Mouse (Mus musculus) embryo, embryonic 11.5 days (tissue): Measurements from ENCODE around the gene Olfr1442.
"Not testable (repeated sequence)": the region's sequence is repeated elsewhere in the genome, so short reads cannot be mapped to it uniquely, and the experiment has no call there.

Experiments used
- DNase-seq: peaks from one replicate; pipeline ENCODE4 v3.0.0-alpha.2; 2012; ENCODE audit warnings: low read depth, low spot score

The Olfr1442 gene

DNA sequence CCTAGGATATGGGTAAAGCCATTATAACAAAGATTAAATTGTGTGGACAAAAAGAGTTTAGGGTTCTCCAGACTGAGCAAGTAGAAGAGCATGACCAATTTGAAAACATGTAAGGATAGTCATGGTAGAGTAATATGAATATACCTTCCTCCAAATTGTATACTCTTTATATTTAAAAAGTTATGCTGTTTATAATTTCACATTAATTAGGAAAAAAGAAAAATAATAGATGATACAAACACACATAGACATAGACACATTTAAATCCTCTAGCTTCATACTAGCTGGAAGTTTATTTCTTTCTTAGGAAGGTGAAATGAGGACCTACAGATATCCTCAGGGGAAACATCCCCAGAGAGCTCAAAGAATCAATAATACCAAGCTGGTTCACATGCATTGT lies at the start of gene Olfr1442:
TSS of gene Olfr1442 (plus strand) at position 301 of the 400 bp plus-strand sequence.
- DNase-seq = no peak

DNA sequence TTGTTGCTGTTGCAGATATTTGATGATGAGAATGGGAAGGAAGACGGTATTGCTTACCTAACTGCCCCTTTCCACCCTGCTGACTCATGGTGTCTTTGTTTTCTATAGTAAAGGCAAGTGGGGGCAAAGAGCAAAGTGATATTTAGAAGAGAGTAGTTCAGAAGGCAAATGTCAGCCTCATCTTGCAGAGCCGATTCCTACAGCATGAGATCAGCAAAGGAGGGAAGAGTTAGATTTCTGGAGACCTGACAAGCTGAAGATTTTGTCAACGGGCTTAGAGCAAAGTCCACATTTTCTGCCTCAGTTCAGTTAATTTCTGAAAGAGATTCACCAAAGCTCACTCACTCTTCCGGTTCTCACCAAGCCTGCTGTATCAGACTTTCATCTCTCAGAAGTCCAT lies 37.1 kb upstream of the Olfr1442 start, which contains the start of gene Glyat:
TSS of gene Glyat (plus strand) at position 133 of the 400 bp plus-strand sequence.
- no peak for DNase-seq

DNA sequence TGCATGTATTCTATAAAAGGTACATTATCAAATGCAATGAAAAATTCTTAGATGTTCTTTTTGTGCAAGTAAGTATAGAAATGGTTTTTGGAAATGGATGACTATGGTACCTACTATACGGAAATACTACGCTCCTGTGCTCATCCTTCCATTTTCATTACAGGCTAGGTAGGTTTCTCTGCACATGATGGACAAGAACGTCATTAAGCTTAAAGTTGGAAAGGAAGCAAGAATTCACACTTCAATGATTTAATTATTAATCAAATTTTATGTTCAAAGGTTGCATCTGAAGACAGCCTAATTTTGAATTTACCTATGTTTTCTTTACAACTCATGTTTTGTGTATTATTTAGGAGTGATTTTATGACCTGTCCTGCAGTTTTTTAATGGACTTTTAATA lies 36.0 kb upstream of the Olfr1442 start:
- no peak for DNase-seq

DNA sequence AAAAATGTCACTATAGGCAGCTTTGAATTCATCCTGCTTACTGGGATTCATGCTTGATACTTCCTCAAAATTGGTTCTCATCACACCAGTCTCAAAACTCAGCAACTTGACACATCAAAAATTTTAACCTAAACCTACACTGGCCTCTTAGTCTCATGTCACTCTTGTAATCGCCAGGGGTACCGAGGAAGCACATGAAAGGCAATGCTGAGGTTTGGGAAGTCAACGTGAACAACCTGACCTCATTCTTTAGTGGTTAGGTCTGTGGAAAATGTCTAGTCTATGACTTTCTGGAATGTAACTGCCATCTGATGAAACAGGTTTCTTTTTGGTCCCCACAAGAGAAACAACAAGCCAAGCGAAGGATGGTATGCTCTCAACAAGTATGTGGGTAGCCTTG lies 35.3 kb upstream of the Olfr1442 start:
- DNase-seq = no peak

DNA sequence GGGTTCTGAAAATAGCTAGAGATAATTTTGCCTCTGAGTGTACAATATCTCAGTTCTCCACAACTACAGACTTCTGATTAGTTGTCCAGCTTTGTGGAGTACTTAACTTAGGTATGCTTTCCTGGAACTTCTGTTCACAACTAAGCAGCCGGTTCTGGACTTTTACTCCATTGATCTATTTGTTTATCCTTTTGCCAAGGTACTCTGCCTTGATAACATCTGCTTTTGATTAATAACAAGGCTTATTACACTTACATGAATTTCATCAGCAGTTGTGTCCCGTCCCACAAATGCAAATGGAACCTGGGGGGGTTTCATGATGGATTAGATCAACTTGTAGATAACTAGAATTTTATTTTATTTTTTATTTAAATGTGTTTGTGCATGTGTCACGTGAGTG lies 33.4 kb upstream of the Olfr1442 start:
- no peak for DNase-seq

DNA sequence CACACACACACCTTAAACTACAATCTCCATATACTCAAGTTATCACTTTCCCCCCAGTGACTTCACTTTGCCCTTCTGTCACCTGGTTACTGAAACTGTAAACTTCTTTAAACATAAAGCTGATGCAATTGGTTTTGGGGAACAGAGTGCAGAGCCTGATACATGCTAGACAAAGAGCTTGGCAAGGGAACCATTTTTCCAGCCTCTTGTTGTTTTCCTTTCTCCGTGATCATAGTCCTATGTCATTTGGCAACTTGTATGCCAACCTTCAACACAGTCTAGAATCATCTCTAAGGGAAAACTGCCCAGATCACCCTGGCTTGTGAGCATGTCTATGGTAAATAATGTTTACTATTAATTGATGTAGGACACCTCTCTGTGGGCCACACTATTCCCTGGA lies 32.2 kb upstream of the Olfr1442 start:
- no peak for DNase-seq

DNA sequence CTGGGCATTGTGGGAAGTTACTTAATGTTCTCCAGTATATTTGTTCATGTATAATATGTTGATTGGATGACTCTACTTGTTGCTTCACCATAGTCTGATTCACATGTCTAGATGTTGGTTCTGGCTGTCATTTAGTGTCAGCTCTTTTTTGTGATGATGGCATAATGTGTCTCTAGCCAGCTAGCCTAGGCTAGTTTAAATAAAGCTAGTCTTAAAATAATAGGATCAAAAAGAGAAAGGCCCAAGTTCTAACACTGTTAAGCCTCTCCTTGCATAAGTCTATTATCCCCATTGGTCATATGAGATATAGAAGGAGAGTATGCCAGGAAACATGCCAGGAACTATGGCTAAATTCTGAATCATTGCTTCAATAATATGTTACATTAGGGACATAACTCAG lies 20.7 kb upstream of the Olfr1442 start:
- DNase-seq = no peak

DNA sequence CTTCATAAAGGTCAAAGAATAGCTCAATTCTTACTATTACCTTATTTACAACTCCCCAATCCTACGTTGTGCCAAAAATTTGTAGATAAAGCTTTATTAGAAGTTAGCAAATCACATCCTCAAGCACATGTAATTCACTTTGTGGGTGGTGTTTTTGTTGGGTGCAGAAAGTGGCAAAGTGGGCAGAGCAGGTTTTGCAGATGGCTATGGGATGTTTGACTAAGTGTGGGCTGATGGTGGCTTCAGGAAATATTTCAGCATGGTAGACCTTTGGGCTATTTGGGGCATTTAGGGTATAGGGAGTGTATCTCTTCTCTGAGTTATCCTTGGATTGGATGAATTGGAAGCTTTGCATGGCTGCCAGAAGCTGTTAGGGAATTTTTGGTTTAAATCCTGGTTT lies 4.1 kb upstream of the Olfr1442 start:
- no peak for DNase-seq

DNA sequence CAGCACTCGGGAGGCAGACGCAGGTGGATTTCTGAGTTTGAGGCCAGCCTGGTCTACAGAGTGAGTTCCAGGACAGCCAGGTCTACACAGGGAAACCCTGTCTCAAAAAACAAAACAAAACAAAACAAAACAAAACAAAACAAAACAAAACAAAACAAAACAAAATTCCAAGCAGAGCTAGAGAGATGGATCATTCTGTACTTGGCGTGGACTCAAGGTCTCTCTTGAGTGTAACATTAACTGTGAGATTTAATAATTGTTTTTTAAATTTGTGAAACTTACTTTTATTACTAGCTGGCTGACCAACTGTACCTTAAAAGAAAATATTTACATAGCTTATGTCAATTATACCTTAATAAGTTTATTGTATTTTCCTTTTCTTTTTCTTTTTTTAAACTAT lies 1.6 kb upstream of the Olfr1442 start:
- DNase-seq = not testable (repeated sequence)

DNA sequence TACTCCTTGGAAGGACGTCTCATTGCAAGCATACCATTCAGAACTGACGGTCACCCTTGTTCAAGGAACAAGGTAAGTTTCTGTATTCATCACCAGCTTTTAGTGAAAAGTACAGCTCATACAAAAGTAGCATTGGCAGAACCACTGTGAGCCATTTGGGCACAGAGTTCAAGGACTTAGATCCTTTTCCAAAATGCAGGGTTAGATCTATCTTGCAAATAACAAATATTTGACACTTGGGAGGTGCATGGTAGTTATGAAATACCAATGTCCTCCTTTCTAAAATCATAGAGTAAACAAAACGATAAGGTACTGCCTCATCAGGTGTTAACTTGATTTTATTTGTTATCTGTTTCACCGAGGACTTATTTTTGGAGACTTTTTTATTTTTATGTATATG lies 812 bp downstream of the Olfr1442 start:
- DNase-seq = no peak

DNA sequence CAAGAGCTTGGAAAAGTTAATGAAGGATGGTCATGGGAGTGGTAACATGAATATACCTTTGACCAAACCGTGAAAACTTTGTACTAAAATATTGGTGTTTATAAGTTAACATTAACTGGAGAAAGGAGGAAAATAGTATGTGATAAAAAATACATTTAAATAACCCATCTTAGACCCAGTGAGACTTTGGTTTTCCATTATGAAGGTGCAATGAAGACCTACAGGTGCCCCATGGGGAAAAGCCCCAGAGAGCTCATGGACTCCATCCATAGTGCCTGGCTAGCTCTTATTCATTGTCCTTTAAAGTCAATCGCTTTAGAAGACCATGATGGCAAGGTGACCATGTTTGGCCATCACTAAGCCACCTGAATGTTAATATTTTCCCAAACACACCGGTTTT lies 7.6 kb downstream of the Olfr1442 start, which contains the start of gene Olfr1443:
TSS of gene Olfr1443 (plus strand) at position 301 of the 400 bp plus-strand sequence.
- DNase-seq = no peak

DNA sequence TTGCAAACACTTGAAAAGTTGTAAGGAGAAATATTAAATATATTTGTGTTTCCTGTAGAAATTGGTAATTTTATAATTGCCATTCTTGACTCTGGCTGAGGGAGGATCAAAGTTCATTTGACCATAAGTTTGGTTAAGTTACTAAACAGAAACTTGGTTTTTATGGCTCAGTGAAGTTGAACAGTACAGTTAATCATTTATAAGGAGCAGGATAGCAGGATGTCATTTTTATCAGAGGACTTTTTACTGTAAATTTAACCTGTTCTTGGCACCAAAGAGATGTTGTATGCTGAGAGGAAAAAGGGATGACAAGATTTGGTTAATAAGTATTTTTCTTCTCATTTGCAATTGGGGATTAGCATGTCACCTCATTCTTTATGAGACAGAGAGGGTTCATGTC lies 14.4 kb downstream of the Olfr1442 start:
- DNase-seq = no peak

DNA sequence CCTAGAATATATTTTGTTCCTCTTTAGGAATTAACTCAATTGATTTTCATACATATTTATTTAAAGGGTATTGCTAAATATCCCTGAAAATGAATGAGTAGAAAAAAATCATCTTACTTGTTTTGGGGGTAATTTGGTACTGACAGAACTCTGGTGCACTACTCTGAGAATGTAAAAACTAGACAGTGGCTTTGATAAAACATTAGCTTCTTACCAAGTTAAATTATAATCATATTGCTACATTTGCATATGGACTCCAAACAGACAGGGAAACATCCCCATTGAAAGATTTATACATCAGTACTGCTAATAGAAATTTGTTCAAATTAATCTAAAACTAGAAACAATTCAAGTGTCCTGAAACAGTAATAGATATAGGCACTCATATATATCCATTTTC lies 15.0 kb downstream of the Olfr1442 start:
- no peak for DNase-seq

DNA sequence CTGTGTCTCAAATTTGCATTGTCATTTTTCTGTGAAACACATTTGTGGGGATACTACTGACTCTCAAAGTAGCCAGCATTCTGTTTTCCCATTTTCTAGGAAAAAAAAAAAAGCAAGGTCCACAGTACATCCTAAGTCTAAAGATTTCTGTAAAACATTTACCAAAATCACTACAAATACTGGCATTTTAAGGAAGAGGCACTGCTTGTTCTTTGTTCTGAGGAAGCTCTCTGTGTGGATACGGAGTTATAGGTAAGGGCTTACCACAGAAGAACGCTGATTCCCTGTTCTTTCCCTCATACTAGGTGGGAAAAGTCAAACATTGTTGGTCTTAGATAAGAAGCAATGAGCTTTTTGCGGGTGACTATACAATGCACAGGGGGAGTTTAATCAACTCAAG lies 25.4 kb downstream of the Olfr1442 start, which contains the start of gene Keg1:
TSS of gene Keg1 (plus strand) at position 197 of the 400 bp plus-strand sequence.
- DNase-seq = no peak

DNA sequence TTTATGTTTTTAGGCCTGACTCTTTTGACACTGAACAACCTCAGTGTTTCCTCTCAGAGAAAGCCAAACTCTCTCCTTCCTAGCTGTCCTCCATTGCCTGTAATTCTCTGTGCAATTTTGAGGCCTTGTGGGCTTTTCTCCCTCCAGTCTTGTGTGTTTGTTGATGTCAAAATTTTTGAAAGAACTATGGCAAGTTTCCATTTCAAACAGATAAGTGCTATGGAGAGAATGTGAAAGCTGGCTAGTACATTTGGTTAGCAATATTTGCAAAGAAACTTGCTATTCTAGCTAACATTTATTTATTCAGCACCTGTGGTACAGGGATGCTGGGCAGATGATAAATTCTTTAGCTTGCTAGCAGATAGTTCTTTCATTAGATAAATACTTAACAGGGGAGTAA lies 26.0 kb downstream of the Olfr1442 start:
- no peak for DNase-seq

DNA sequence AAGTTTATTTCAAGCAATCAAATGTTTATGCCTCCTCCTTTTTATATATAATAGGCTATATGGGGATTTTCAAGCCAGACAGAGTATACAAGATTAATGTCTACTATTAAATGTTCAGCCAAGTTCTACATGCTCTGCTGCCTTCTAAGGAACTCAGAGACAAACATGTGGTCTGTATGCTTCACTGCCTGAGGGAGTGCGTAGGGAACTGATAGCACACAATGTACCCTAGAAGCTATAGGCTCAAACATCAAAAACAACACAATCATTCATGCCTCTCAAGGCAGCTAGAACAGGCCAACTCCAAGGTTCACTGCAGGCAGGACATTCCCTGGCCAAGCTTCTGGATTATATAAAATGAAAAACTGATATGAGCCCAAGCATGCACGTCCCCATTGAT lies 38.2 kb downstream of the Olfr1442 start:
- DNase-seq = no peak

DNA sequence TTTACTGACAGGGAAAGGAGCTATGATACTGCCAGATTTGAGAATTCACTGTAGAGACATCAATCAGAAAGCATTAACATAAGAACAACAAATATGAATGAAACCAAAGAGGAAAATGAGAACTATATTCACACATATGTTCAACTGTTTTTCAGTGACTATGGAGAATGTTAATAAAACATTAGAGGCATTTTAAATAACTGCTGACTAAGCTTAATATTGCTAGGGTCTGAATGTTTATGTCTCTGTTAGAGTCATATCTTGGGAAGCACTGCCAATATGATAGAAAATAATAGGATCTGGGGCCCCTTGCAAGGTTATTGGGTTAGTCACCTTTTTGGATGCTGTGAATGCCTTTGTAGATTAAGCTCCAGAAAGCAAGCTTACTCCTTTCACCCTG lies 38.7 kb downstream of the Olfr1442 start:
- DNase-seq = no peak

DNA sequence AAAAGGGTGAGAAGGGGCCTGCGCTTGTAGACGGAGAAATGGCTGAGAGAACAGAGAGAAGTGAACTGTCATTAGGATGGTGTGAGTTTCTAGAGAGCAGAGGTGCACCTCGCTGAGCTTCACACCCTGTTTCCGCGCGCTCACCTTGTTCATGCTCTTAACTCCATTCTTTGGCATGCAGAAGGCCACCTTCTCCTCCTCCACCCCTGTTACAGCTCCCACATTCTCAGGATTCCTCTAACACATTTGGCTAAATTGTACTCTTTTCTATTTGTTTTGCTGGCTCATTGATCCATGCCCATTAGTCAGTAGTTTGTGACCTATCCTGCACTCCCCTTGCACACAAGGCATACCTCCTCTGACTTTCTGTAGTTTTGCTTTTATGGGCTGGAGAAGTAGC lies 49.0 kb downstream of the Olfr1442 start:
- no peak for DNase-seq

DNA sequence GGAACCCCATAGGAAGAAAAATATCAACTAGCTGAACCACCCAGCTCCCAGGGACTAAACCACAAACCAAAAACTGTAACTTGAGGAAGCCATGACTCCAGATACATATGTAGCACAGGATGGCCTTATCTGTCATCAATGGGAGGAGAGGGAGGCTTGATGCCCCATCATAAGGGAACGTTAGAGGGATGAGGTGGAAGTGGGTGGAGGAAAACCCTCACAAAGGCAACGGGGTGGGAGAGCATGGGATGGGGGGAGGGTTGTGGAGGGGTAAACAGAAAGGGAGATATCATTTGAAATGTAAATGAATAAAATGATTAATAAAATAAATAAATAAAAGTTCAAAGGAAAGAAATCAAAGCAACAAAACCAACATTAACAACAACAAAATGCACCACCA lies 50.2 kb downstream of the Olfr1442 start:
- no peak for DNase-seq

DNA sequence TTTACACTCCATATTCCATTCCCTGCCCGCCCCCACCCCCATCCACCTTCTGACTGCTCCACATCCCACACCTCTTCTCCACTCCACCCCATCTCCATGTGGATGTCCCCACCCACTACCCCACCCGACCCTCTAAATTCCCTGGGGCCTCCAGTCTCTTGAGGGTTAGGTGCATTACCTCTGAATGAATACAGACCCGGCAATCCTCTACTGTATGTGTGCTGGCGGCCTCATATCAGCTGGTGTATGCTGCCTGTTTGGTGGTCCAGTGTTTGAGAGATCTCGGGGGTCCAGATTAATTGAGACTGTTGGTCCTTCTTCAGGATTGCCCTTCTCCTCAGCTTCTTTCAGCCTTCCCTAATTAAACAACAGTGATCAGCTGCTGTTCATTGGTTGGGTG lies 50.7 kb downstream of the Olfr1442 start:
- not testable (repeated sequence) for DNase-seq

DNA sequence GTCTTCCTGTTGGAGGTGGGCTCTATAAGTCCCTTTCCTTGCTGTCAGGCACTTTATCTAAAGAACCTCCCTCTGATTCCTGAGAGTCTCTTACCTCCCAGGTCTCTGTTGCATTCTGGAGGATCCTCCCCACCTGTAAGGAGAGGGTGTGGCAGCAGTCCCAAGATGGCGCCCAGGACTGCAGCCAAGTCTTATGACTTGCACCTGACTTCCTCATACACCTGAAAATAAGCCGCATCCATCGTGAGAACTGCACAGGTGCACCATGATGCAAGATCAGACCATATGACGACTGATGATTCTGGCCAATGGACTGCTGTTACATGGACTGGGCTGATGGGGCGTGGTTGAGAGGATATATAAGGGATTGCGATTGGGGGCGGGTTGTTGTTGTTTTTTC lies 51.4 kb downstream of the Olfr1442 start:
- not testable (repeated sequence) for DNase-seq

DNA sequence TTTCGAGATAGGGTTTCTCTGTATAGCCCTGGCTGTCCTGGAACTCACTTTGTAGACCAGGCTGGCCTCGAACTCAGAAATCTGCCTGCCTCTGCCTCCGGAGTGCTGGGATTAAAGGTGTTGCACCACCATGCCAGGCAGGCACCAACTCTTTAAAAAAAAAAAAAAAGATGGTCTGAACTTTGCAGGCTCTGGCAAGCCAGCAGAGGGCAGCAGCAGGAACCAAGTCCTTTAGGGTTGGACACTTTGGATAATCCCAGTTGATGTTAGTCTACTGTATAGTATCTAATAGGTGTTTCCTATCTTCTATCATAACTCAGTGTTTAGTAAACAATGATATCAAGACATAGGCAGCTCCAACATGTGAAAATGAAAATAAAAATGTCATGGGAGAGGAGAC lies 52.1 kb downstream of the Olfr1442 start:
- no peak for DNase-seq

DNA sequence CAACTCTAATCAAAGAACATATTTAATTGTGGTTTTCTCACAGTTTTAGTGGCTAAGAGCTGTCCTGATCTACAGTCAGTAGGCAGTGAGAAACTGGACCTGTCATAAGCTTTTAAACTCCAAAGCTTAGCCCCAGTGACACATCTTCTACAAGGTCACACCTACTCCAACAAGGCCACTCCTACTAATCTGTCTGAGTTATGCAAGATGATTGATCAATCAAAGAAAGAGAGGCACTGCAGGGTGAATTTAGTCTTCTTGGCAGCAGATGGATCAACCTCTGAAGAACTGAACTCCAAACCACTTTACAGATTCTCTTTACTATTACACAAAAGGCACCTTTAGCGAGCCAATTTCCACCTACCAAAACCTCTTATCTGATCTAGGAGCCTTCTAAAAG lies 55.6 kb downstream of the Olfr1442 start:
- DNase-seq = no peak
